Mouse (Mus musculus) neural tube, embryonic 10.5 days (tissue): ENCODE results near the gene Ip6k1.

Source experiments
- DNase-seq: peaks from one replicate; pipeline ENCODE4 v3.0.0-alpha.2; 2017; ENCODE audit warnings: low spot score; ENCODE audit errors: extremely low spot score

Gene Ip6k1

DNA sequence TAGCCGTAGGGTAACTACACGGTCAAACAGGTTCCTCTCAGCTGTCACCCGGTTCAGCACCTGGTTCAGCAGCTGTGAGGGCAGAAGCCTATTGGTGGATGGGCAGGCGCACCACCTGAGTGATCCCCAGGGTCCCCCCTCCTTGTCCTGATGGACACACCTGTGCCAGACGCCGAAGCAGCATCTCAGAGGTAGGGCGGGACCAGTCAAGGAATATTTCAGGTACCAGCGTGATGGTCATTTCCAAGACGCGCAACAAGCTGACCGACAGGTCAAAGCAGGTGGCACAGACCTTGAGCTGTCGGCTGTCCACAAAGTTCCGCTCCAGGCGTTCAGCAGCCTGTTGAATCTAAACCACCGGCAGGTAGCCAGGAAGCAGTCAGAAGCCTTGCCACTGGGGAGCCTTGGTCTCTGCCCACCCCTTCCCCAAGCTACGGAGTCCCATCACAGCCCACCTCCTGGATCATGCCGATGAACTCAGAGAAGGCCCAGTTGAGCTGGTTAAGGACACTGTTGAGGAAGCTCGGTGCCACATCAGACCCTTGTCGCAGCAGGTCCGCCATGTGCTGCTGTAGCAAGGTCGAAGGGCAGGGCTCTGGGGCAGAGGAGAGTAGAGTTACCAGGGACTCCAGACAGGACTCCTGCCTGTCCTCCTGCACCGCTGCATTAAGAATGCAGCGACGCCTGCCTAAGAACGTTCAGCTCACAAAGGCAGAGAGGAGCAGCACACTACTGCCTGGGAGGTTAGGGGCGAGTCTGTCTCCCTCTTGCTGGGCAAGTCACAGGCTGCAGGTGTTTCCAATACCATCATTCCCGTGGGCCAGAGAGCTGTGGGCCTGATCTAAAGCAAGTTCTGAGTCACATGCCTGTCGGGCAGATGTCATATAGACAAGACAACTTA lies 54.3 kb downstream of the Ip6k1 start:
- no peak for DNase-seq

DNA sequence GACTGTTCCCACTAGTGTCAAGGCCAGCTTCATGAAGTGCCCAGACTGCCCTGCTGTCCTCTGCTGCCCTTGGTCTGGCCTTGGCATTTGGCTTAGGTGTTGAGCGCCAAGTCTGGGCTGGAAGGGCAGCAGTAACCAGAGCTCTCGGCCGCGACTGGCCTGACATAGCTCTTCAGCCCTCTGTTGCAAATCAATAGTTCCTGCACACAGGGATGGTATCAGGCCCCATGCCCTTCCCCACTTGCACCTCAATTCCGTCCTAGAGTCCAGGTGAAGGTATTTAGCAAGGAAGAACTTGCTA lies 54.9 kb downstream of the Ip6k1 start:
- no peak for DNase-seq

DNA sequence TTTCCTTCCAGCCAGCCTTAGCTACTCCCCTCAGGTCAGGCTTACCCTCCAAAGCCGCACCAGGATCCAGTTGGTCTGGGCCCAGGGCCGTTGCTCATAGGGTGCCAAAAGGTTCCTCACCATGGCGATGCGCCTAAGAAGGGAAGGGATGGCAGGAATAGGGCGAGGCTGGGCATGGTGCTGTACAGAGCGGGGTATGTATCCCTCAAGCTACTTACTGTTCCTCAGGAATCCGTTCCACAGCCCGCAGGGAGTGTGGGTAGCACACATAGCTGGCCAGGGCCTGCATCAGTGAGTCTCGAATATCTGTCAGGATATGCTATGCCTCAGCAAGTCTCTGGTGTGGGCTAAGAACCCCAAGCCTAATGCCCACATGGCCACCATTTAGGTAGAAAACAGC lies 56.0 kb downstream of the Ip6k1 start:
- DNase-seq, result no peak

DNA sequence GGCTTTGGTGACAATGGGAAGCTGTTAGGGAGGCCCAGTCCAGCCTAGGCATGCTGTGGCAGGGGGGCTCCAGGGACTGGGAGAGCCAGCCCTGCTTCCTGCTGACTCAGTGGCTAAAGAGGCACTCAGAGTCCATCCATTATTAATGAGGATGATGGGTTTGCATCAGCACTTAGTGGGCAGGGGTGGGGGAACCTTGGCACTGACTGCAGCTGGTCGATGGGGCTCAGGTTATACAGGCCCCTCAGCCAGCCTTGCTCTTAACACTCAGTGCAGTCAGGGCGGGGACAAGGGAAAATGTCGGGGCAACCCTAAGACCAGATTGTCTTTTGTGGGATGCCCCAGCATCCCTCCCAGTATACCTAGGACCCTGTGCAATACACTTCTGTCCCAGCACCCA lies 59.8 kb downstream of the Ip6k1 start:
- no peak for DNase-seq

DNA sequence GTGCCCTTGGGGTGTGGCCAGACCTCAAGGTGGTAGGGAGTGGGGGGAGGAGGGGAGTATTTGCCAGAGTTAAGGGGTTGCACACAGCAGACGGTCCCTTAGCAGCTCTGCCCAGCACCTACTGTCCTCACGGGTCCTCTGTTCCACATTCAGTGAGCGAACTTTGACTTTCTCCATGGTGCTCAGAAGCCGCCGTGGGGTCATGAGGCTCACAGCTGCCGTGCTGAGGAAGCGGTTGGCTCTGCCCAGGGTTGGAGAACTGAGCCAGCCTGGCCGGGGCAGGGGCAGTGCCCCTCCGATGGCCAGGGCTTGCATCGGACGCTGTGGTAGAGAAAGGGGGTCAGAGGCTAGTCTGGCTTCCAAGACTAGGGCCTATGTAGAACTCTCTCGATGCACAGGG lies 61.1 kb downstream of the Ip6k1 start:
- no peak for DNase-seq

DNA sequence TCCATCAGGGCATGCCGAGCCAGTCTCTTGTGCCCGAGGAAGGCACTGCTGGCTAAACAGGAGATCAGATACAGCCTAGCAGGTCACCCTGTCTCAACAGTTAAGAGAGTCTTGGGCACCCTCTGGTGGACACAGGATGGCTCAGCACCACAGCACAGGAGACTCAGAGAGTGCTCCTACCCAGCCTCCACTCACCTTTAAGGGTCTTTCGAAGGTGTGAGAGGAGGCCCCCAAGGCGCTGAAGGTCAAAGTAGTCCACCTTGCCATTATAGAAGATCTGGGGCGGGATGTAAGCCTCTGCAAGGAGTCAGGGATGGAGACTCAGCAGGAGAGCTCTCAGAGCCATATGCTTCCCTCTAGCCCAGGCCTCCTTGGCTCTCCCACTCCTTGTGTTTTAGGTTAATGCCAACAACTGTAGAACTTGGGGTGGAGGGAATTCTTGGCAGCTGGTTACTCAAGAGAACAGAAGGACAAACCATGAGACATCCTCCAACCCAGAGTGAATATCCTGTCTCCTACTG lies 63.2 kb downstream of the Ip6k1 start:
- DNase-seq, result no peak

DNA sequence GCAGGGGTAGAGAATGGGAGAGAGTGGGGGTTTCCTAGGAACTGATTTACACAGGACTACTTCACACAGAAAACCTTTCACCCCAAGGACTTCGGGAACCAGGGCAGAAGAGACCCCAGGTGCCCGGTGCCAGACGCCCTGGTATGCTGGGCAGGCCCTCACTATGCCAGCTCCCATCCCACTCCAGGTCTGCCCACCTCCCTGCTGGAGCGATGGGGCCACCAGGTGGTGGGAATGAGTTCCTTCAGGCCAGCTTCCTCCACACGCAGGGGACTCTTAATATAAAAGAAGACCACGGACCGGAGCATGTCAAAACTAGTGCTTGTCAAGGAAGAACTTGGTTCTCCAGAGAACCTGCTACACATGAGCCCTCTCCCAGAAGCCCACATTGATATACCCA lies 64.9 kb downstream of the Ip6k1 start:
- DNase-seq, result no peak

DNA sequence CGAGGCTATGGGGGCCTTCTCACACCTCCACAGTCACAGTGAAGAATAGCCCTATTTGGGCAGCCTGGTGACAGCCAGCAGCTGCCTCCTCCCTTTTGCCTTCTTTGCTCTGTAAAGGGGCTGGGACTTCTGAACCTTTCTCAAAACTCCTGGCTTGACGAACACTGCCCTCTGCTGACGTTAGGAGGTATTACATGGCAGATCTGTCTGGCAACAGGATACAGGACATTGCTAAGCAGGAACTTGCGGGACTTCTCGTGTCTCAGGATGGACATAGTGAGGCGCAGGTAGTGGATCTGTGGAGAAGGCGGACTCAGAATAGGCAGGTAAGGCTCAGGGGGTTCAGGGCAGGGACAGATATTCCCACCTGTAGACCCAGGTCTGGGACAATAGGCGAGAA lies 65.6 kb downstream of the Ip6k1 start:
- peak; percentile 92 for DNase-seq

DNA sequence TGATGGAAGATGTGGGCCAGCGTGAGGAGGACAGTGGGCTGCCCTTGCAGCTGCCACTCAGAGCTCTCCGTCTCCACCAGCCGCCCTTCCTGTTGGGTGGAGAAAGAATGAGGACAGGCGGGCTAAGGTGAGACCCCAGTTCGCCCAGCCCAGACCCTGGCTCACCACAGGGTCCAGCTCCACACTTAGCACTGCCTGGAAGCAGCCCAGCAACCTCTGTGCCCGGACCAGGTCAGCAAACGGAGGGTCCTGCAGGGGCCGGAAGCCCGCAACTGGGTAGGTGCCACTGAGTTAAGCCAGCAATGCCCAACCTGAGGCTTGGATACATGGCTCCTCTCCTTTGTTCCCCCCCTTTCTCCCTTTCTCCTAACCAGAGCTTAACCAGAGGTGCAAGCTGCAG lies 66.7 kb downstream of the Ip6k1 start:
- DNase-seq, result no peak

DNA sequence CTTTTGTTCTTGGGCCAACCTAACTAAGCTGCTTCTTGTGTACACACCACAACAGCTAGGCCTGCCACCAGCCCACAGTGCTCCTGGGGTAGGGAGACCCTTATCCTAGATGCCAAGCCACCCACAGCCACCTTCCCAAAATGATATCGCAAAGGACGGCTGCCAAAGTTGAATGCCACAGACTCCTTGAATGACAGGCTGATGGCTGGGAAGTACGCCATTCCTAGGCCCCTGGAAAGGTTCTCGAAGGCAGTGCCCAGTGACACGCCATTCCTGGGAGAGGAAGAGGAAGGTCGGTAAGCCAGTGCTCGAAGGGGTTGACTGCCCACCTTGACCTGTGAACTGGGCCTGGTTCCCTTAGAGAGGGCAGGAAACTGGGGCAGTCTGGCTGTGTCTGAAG lies 67.2 kb downstream of the Ip6k1 start:
- no peak for DNase-seq

DNA sequence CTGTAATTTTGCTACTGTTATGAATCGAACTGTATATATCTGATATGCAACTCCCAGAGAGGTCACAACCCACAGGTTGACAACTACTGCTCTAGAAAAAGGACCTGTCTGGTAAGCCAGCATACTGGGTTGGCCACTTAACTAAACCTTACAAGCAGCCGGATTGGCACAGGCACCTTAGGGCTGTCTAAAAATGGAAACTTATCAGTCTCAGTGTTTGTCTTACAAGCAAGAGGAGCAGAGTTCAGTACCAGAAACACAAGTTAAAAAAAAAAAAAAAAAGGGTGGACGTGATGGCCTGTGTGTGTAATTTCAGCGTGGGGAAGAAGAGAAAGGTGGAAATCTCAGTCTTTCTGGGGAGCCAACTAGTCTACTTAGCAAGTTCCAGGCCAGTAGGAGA lies 69.5 kb downstream of the Ip6k1 start:
- no peak for DNase-seq

DNA sequence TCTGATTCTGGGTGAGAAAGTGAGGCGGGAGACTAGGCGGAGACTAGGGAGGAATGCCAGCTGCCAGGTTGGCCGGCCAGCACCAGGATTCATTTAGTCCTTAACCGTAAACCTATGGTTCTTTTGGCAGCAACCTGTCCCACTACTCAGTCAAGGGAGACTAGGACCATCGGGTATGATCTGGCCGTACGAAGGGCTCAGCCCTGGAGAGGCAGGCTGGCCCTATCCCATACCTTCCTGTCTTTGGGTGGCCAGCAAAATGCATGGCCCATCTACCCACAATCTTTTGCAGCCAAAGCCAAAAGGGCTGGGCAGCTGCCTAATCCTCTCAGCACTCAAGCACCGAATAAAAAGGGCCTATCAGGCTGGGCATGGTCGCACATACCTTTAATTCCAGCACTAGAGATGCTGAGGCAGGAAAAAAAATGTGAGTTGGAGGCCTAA lies 70.2 kb downstream of the Ip6k1 start:
- no peak for DNase-seq

DNA sequence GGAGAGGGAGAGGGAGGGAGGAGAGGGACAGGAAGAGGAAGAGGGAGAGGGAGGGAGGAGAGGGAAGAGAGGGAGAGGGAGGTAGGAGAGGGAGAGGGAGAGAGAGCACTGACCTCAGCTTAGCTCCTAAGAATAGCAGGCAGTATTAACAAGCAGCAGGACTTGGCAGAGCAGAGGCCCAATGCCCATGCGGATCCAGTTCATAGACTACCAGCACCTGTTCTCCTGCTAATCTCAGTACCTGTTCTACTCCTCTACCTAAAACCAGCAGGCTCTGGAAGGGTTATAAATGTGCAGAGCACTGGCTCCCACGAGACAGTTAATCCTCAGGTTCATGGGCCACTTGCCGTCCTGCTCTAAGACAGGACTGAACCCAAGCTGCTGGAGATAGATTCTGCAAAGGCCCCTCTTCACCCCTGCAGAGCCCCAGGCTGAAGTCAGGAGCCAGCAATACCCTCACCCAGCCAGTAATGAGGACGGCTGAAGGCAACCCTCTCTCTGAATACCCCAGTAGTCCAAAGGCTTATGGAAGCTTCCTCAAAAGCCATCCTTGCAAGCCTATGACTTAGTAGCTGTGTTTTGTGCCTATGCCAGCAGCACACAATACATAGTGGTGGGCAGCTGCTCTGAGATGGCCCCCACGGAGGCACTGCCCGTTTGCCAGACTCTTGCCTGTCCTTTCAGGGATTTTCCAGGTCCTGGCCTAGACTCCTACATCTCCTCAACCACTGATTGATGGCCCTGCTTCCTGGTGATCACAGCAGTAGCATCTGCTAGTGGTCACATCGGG lies 71.0 kb downstream of the Ip6k1 start:
- DNase-seq, result no peak

DNA sequence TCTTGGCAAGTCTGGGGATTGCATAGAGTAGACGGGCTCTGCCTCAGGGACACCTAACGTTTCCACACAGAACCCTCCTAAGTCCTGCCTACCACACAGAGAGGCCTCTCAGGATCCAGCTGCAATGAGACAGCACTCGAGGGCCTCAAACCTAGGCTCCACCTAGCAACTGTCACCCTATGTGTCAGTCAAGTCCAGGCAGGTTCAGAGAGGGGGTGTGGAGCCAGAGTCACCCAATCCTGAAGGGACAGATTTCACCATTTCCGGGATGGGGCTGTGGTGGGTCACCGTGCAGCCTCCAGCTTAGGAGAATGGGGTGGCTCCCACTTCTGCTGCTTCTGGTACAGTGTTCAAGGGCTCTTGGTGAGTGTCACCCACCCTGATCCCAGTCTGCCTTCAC lies 77.9 kb downstream of the Ip6k1 start, which contains the start of gene Mst1:
Mst1 (plus strand) TSS at position 269 of the 400 bp plus-strand sequence.
- no peak for DNase-seq

DNA sequence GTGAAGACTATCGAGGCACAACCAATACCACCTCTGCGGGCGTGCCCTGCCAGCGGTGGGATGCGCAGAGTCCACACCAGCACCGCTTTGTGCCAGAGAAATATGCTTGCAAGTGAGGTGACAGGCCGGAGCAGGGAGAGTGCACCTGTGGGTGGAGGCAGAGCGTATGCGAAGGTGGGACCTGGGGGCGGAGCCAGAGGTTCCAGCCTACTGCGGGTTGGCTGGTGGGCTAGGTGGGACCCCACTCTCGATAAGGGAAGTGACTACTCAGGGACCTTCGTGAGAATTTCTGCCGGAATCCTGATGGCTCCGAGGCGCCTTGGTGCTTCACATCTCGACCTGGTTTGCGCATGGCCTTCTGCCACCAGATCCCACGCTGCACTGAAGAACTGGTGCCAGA lies 80.2 kb downstream of the Ip6k1 start:
- no peak for DNase-seq

DNA sequence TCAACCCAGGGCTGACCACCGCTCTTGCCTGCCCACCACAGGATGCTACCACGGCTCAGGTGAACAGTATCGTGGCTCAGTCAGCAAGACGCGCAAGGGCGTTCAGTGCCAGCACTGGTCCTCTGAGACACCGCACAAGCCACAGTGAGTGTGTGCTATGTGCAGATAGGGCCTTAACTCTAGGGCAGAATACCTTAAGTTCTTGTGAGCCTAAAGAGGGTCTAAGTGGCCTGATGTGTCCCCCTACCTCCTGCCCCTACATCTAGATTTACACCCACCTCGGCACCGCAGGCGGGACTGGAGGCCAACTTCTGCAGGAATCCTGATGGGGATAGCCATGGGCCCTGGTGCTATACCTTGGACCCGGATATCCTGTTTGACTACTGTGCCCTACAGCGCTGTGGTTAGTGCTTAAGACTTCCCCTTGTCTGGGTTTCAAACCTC lies 80.7 kb downstream of the Ip6k1 start, which contains the start of gene Rnf123:
Rnf123 (minus strand) TSS at position 359 of the 444 bp plus-strand sequence.
- DNase-seq, result no peak

DNA sequence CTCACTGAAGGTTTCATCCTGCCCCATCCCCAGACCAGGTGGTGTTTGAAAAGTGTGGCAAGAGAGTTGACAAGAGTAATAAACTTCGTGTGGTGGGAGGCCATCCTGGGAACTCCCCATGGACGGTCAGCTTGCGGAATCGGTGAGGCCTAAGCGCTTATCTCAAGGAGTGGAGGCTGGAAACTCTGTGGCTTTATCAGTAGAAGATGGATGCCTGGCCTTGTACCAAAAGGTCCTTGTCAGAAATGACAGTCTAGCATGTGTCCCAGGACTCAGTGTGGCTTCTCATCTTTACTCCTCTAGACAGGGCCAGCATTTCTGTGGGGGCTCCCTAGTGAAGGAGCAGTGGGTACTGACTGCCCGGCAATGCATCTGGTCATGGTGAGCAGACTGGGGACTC lies 81.3 kb downstream of the Ip6k1 start:
- DNase-seq, result no peak

DNA sequence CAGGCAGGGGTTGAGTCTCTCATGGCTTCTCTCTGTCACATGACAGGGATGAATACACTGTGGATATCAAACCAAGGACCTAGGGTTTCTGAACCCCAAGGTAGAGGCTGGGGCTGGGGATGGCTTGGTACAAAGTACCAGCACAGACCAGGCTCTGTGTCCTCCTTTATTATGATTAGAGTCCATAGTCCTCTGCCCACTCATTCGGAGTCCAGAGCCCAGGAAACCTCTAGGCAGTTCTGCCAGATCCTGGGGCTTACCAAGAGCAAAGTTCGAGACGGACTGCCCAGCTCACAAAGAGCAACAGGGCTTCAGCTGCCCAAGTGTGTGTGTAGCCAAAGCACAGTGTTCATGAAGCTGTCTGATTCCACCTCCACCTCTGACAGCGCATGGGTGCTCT lies 83.0 kb downstream of the Ip6k1 start:
- DNase-seq, result no peak

DNA sequence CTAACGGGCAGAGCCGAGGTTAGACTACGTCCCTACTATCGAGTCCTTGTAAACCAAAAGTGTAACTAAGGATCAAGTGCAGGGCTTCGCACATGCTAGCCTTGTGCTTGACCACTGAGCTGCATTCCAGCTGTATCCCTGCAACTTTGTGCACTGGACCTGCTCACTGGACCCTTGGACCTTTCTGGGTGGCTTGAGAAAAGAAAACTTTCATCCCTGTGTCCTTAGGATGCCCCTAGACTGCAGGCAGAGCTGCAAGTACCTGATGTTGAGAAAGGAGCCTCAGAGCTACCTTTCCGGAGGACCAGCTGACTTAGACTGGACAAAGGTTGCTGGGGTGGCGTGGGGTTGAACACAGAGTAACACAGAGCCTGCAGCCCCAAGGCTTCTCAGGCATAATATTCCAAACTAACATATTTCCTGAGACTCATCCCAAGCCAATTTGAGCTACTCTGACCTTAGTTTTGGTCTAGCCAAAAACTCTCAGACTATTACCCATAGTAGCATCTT lies 88.4 kb downstream of the Ip6k1 start:
- DNase-seq, result no peak

DNA sequence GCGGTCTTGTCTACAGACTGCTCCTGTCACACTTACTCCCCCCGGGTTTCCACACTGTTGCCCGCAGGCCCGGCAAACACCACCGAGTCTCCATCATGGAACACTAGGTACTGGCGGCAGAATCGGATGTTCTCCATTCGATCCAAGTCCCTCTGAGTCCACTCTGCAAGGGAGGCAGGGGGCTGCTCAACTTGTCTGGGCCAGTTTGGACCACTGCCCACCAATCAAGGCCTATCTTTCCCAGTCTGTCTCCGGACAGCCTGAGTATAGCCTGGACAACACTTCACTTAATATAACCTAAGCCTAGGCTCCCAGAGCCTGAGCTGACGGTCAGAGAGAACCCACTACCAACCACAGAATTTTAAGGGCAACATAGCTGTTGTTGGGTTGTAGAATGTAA lies 91.3 kb downstream of the Ip6k1 start:
- DNase-seq, result no peak

DNA sequence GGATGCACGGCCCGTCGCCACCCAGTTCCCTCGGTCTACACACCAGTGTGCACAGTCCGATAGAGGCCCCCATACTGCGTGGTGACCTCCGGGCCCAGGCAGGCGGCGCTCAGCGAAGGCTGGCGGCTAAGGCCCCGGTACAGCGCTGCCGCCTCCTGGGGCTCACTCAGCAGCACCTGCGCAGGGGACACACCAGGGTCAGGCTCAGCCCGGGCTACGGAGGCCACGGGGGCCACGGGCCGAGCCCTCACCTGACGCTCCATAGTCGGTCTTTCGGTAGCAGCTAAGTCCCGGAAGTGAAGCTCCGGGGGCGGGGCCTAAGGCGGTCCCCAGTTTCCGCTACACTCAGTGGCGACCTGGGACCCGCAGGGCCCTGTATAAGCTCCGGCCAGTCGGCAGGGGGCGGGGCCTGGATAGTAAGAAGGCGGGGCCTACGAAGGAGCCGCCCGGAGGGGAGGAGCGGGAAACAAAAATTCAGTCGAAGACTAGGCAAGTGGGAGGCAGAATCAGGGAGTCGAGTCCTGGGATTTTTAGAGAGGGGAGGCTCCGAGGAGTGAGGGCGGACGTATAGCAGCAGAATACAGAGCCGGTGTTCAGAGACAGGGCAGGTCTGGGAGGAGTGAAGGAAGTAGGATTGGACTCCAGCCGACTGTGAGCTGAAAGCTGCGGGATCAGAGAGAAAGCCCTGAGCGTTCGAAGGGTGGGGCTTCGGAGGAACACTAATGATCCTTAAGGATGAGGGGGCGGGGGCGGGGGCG lies 92.1 kb downstream of the Ip6k1 start, which contains the start of gene Apeh:
Apeh (minus strand) TSS at position 423 of the 758 bp plus-strand sequence.
- DNase-seq, result peak; percentile 94
